Mouse (Mus musculus) lung, embryonic 16.5 days (tissue): ENCODE measurements around the gene Odf3l2. TPM values are rescaled to one million over a fixed set of nuclear protein-coding genes. Genes with fewer than 3 reads are reported as not detected.
A peak's percentile ranks its signal among the peaks of the same experiment; 100 is the strongest.

Experiments used
- ATAC-seq: fragments of 200-750 bp; cut with Nextera tagmentation; 2 replicates; pipeline ENCODE4 v1.8.0; 2017; ENCODE audit warnings: low read depth, mild to moderate bottlenecking, moderate library complexity
- H3K27ac ChIP-seq: fragments of 300-500 bp; sonication (generic); 2 replicates; pipeline ENCODE4 v1.5.1; 2014; ENCODE audit warnings: mild to moderate bottlenecking, control low read depth, low read length
- H3K27me3 ChIP-seq: fragments of 300-500 bp; sonication (generic); 2 replicates; pipeline ENCODE4 v1.6.1; 2014; ENCODE audit warnings: low read depth, low read length, mixed read lengths; ENCODE audit not compliant: control insufficient read depth, insufficient read depth
- H3K36me3 ChIP-seq: fragments of 300-500 bp; sonication (generic); 2 replicates; pipeline ENCODE4 v1.6.1; 2014; ENCODE audit warnings: low read length; ENCODE audit not compliant: control insufficient read depth, insufficient read depth
- H3K4me1 ChIP-seq: fragments of 300-500 bp; sonication (generic); replicated peaks from 2 replicates; pipeline ENCODE4 v1.6.1; 2014; ENCODE audit warnings: low read length, mixed read lengths; ENCODE audit not compliant: control insufficient read depth, insufficient read depth
- H3K4me2 ChIP-seq: fragments of 300-500 bp; sonication (generic); 2 replicates; pipeline ENCODE4 v1.6.1; 2014; ENCODE audit warnings: low read depth, low read length, control low read depth
- H3K4me3 ChIP-seq: fragments of 300-500 bp; sonication (generic); 2 replicates; pipeline ENCODE4 v1.5.1; 2014; ENCODE audit warnings: mild to moderate bottlenecking, low read length, control low read depth
- H3K9ac ChIP-seq: fragments of 300-500 bp; sonication (generic); 2 replicates; pipeline ENCODE4 v1.6.1; 2014; ENCODE audit warnings: low read length, control low read depth
- H3K9me3 ChIP-seq: fragments of 300-500 bp; sonication (generic); 2 replicates; pipeline ENCODE4 v1.6.1; 2016; ENCODE audit warnings: low read length; ENCODE audit not compliant: control insufficient read depth
- WGBS: fragments of 180-500 bp; shearing (Covaris S2); extraction: QIAGEN DNeasy Blood & Tissue Kit; methylation state at CpG from one replicate; pipeline ENCODE4 v1.1.7; 2014; 5-methylcytosine and 5-hydroxymethylcytosine counted together
- polyA plus RNA-seq: library from polyadenylated mRNA; unstranded; fragments of >200 nt; fragmentation: Nextera tagmentation; extraction: Ambion mirVana; gene quantifications from 2 replicates; pipeline ENCODE4 v1.2.1, GENCODE M21; 2015

Gene Odf3l2
- polyA plus RNA-seq, 1 experiment from 2014 or later: not detected

GRCm38 (mm10) chr10:79665051-79665450 is 19.5 kb upstream of the Odf3l2 start:
- Histone ChIP-seq H3K4me1 (peaks cover 4% of the 10 kb centered on the region), H3K4me3 (no peak overlapping the region), H3K36me3 (no peaks in the 10 kb centered on the region), H3K27ac (no peak overlapping the region), H3K9ac (no peak overlapping the region), H3K4me2 (no peak overlapping the region), H3K27me3 (no peaks in the 10 kb centered on the region), H3K9me3 (no peaks in the 10 kb centered on the region)
- no peak for ATAC-seq
- 78% methylated on average over 8 of the region's 8 CpGs for WGBS

- no peak within 1 kb of the TSS for H3K4me3 ChIP-seq
- H3K4me1 ChIP-seq: peaks cover 2% of the 10 kb centered on the region; the same call in 1 of the 2 replicates
- WGBS: 11% methylated on average over 13 of the region's 13 CpGs
- H3K9me3 ChIP-seq: no peaks in the 10 kb centered on the region
- H3K36me3 ChIP-seq: no peaks in the 10 kb centered on the region
- no peaks in the 10 kb centered on the region for H3K27me3 ChIP-seq
- H3K27ac ChIP-seq: no peak within 1 kb of the TSS
- ATAC-seq: no peak
- H3K4me2 ChIP-seq: no peak within 1 kb of the TSS
- no peak within 1 kb of the TSS for H3K9ac ChIP-seq
These were observed 18.7 kb upstream of the Odf3l2 start, which contains the start of gene Madcam1 for GRCm38 (mm10) chr10:79664131-79664665. Gene Madcam1 (plus strand): TSS chr10:79664559.

- ATAC-seq: no peak
- Histone ChIP-seq H3K4me2 (no peak overlapping the region), H3K27ac (no peak overlapping the region), H3K9ac (no peak overlapping the region), H3K4me1 (peaks cover 2% of the 10 kb centered on the region; the same call in 1 of the 2 replicates), H3K36me3 (no peaks in the 10 kb centered on the region), H3K4me3 (no peak overlapping the region), H3K27me3 (no peaks in the 10 kb centered on the region), H3K9me3 (no peaks in the 10 kb centered on the region)
- WGBS: 83% methylated on average over 1 of the region's 3 CpGs
These were observed 16.3 kb upstream of the Odf3l2 start for GRCm38 (mm10) chr10:79661861-79662260.

- Histone ChIP-seq H3K9me3 (no peaks in the 10 kb centered on the region), H3K4me1 (peaks cover 2% of the 10 kb centered on the region; the same call in 1 of the 2 replicates), H3K27me3 (no peaks in the 10 kb centered on the region), H3K9ac (no peak overlapping the region), H3K27ac (no peak overlapping the region), H3K4me3 (no peak overlapping the region), H3K4me2 (no peak overlapping the region), H3K36me3 (no peaks in the 10 kb centered on the region)
- WGBS: 76% methylated on average over 2 of the region's 2 CpGs
- no peak for ATAC-seq
These were observed 14.8 kb upstream of the Odf3l2 start for GRCm38 (mm10) chr10:79660298-79660697.

GRCm38 (mm10) chr10:79658829-79659228 is 13.3 kb upstream of the Odf3l2 start:
- WGBS: 18% methylated on average over 4 of the region's 4 CpGs
- H3K27ac ChIP-seq: no peak overlapping the region
- no peak; the same call in 1 of the 2 replicates for ATAC-seq

GRCm38 (mm10) chr10:79654946-79655395 is 9.4 kb upstream of the Odf3l2 start:
- Histone ChIP-seq H3K4me1 (no peaks in the 10 kb centered on the region), H3K4me3 (no peak overlapping the region), H3K9ac (no peak overlapping the region), H3K27ac (no peak overlapping the region), H3K4me2 (no peak overlapping the region), H3K27me3 (no peaks in the 10 kb centered on the region; the same call in 1 of the 2 replicates), H3K36me3 (no peaks in the 10 kb centered on the region), H3K9me3 (no peaks in the 10 kb centered on the region)
- ATAC-seq: no peak
- 7% methylated on average over 1 of the region's 1 CpGs for WGBS

More at GRCm38 (mm10) chr10:79658829-79659228, 13.3 kb upstream of the Odf3l2 start:
- H3K4me3 ChIP-seq: no peak overlapping the region
- no peak overlapping the region for H3K9ac ChIP-seq
- no peaks in the 10 kb centered on the region for H3K9me3 ChIP-seq
- no peaks in the 10 kb centered on the region for H3K27me3 ChIP-seq
- no peaks in the 10 kb centered on the region for H3K36me3 ChIP-seq
- H3K4me1 ChIP-seq: no peaks in the 10 kb centered on the region
- H3K4me2 ChIP-seq: no peak overlapping the region

GRCm38 (mm10) chr10:79652789-79653188 is 7.3 kb upstream of the Odf3l2 start:
- H3K36me3 ChIP-seq: no peaks in the 10 kb centered on the region
- ATAC-seq: no peak
- no peaks in the 10 kb centered on the region for H3K9me3 ChIP-seq
- H3K27ac ChIP-seq: no peak overlapping the region
- H3K4me3 ChIP-seq: no peak overlapping the region
- 66% methylated on average over 7 of the region's 7 CpGs for WGBS
- H3K27me3 ChIP-seq: no peaks in the 10 kb centered on the region; the same call in 1 of the 2 replicates
- no peak overlapping the region for H3K9ac ChIP-seq
- no peak overlapping the region for H3K4me2 ChIP-seq
- H3K4me1 ChIP-seq: no peaks in the 10 kb centered on the region

GRCm38 (mm10) chr10:79649070-79649751 is 3.7 kb upstream of the Odf3l2 start:
- H3K27ac ChIP-seq: no peak overlapping the region
- no peak overlapping the region for H3K9ac ChIP-seq
- H3K4me1 ChIP-seq: no peaks in the 10 kb centered on the region
- no peaks in the 10 kb centered on the region for H3K9me3 ChIP-seq
- peak; percentile 66; the same call in 1 of the 2 replicates for ATAC-seq
- H3K4me2 ChIP-seq: no peak overlapping the region
- H3K27me3 ChIP-seq: no peaks in the 10 kb centered on the region; the same call in 1 of the 2 replicates
- WGBS: 27% methylated on average over 7 of the region's 7 CpGs
- H3K4me3 ChIP-seq: no peak overlapping the region
- no peaks in the 10 kb centered on the region for H3K36me3 ChIP-seq

GRCm38 (mm10) chr10:79638486-79639204 is 6.9 kb downstream of the Odf3l2 start:
- H3K4me3 ChIP-seq: peak overlapping the region; percentile 16
- H3K27ac ChIP-seq: no peak overlapping the region
- no peaks in the 10 kb centered on the region for H3K36me3 ChIP-seq
- H3K9me3 ChIP-seq: no peaks in the 10 kb centered on the region
- peak overlapping the region; percentile 33 for H3K4me2 ChIP-seq
- H3K4me1 ChIP-seq: peaks cover 13% of the 10 kb centered on the region
- 0 out of 2 replicates have a peak overlapping the region, but pooled peaks have one; percentile 18 for H3K9ac ChIP-seq
- peaks cover 37% of the 10 kb centered on the region for H3K27me3 ChIP-seq
- WGBS: 5% methylated on average over 23 of the region's 23 CpGs
- peak; percentile 39; the same call in 1 of the 2 replicates for ATAC-seq
